Mouse (Mus musculus) bone marrow, adult 2 months (tissue): ENCODE data around the gene Epha4. TPM values are rescaled to one million over a fixed set of nuclear protein-coding genes. Genes with fewer than 3 reads are reported as not detected.

Experiments used
- H3K27ac ChIP-seq: fragments of 200-500 bp; 2 replicates; pipeline ENCODE4 v1.5.1; 2012; ENCODE audit warnings: low read depth, mild to moderate bottlenecking, control low read depth, inconsistent platforms, low read length; ENCODE audit not compliant: control insufficient read depth, poor library complexity, insufficient read depth
- H3K4me1 ChIP-seq: fragments of 200-500 bp; 2 replicates; pipeline ENCODE4 v1.6.1; 2011; ENCODE audit warnings: low read length; ENCODE audit not compliant: control insufficient read depth, insufficient read depth
- H3K4me3 ChIP-seq: fragments of 200-500 bp; replicated peaks from 2 replicates; pipeline ENCODE3; 2011; ENCODE audit warnings: mild to moderate bottlenecking, low read depth, low read length, control low read depth; ENCODE audit not compliant: control insufficient read depth
- CTCF ChIP-seq: fragments of 200-500 bp; IDR thresholded peaks from 2 replicates; pipeline ENCODE4 v1.5.1; 2011; ENCODE audit warnings: low read length, control low read depth; ENCODE audit not compliant: control insufficient read depth, insufficient read depth
- POLR2A ChIP-seq: fragments of 200-500 bp; IDR thresholded peaks from 2 replicates; pipeline ENCODE4 v1.6.1; 2011; ENCODE audit warnings: low read depth, mild to moderate bottlenecking, control low read depth, low read length, borderline replicate concordance; ENCODE audit not compliant: control insufficient read depth
- WGBS: fragments of 180-500 bp; shearing (Covaris S2); methylation state at CpG from one replicate; pipeline ENCODE4 v1.1.7; 2018; 5-methylcytosine and 5-hydroxymethylcytosine counted together
- polyA plus RNA-seq: library from polyadenylated mRNA; stranded (reverse); fragments of >200 nt; gene quantifications from 2 replicates; pipeline ENCODE4 v1.2.4, GENCODE M21; 2011; ENCODE audit warnings: low replicate concordance; ENCODE audit not compliant: missing spikeins, insufficient read depth, insufficient read length

Epha4 gene
- polyA plus RNA-seq, 1 experiment, result 0.80 TPM

- TF ChIP-seq CTCF (no peak), POLR2A (no peak)
- Histone ChIP-seq H3K27ac (no peak overlapping the region), H3K4me1 (no peaks in the 10 kb centered on the region), H3K4me3 (no peak overlapping the region)
- 82% methylated on average over 21 of the region's 21 CpGs for WGBS
Observed at GRCm38 (mm10) chr1:77506038-77506855, 8.6 kb downstream of the Epha4 start.

GRCm38 (mm10) chr1:77505263-77505662, 9.6 kb downstream of the Epha4 start:
- no peak overlapping the region for H3K4me3 ChIP-seq
- no peaks in the 10 kb centered on the region for H3K4me1 ChIP-seq
- TF ChIP-seq CTCF (no peak), POLR2A (no peak)
- H3K27ac ChIP-seq, result no peak overlapping the region
- 85% methylated on average over 8 of the region's 8 CpGs for WGBS

- WGBS, result 62% methylated on average over 2 of the region's 2 CpGs
- Histone ChIP-seq H3K27ac (no peak overlapping the region), H3K4me1 (no peaks in the 10 kb centered on the region), H3K4me3 (no peak overlapping the region)
- TF ChIP-seq CTCF, result no peak
- TF ChIP-seq POLR2A, result no peak
Observed at GRCm38 (mm10) chr1:77504813-77505212, 10.1 kb downstream of the Epha4 start.

GRCm38 (mm10) chr1:77503711-77504181, 11.1 kb downstream of the Epha4 start:
- Histone ChIP-seq H3K4me1 (no peaks in the 10 kb centered on the region), H3K27ac (no peak overlapping the region), H3K4me3 (no peak overlapping the region)
- WGBS, result 82% methylated on average over 8 of the region's 8 CpGs
- no peak for TF ChIP-seq CTCF
- no peak for TF ChIP-seq POLR2A

GRCm38 (mm10) chr1:77502554-77503119, 12.3 kb downstream of the Epha4 start:
- H3K27ac ChIP-seq, result no peak overlapping the region
- H3K4me3 ChIP-seq, result no peak overlapping the region
- TF ChIP-seq CTCF (no peak), POLR2A (no peak)
- no peaks in the 10 kb centered on the region for H3K4me1 ChIP-seq
- 68% methylated on average over 11 of the region's 11 CpGs for WGBS

- WGBS, result 81% methylated on average over 13 of the region's 13 CpGs
- Histone ChIP-seq H3K4me3 (no peak overlapping the region), H3K27ac (no peak overlapping the region), H3K4me1 (no peaks in the 10 kb centered on the region)
- TF ChIP-seq CTCF (no peak), POLR2A (no peak)
Observed at GRCm38 (mm10) chr1:77501363-77501933, 13.4 kb downstream of the Epha4 start.

GRCm38 (mm10) chr1:77497506-77497905, 17.4 kb downstream of the Epha4 start:
- 86% methylated on average over 4 of the region's 4 CpGs for WGBS
- TF ChIP-seq CTCF (no peak), POLR2A (no peak)
- Histone ChIP-seq H3K27ac (no peak overlapping the region), H3K4me1 (no peaks in the 10 kb centered on the region), H3K4me3 (no peak overlapping the region)

GRCm38 (mm10) chr1:77496468-77497181, 18.3 kb downstream of the Epha4 start:
- TF ChIP-seq CTCF, result no peak
- no peak for TF ChIP-seq POLR2A
- 60% methylated on average over 11 of the region's 11 CpGs for WGBS
- H3K4me1 ChIP-seq, result no peaks in the 10 kb centered on the region
- H3K27ac ChIP-seq, result no peak overlapping the region
- H3K4me3 ChIP-seq, result no peak overlapping the region
